Mouse (Mus musculus) megakaryocyte, embryonic 14.5 days (primary cell): ENCODE measurements around the gene Tet1.

Source experiments
- FLI1 ChIP-seq: IDR thresholded peaks from 2 replicates; pipeline ENCODE4 v1.6.1; 2012; ENCODE audit warnings: low read length, inconsistent platforms, mixed read lengths
- GATA1 ChIP-seq: IDR thresholded peaks from 3 replicates; pipeline ENCODE4 v1.6.1; 2012; ENCODE audit warnings: mixed read lengths, low read length, inconsistent platforms, borderline replicate concordance

DNA sequence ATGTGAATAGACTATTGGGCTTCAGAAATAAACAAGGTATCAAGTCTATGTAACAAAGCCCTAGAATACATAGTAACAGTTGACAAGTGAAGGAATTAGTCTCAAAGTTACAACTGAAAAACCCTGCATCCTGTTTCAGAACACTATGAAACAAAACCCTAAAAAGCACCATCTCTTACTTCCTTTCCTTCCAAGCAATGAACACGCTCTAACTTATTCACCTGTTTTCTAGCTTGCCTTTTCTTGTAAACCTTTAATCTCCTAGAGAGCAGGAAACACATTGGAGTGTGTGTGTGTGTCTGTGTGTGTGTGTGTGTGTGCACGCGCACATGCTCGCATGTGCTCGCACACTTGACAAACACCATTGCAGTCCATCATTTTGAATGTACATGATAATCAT lies 49.8 kb downstream of the Tet1 start:
- TF ChIP-seq GATA1: no peak
- TF ChIP-seq FLI1: no peak
